Mouse (Mus musculus) hindbrain, embryonic 12.5 days (tissue): ENCODE results near the gene Psma1. TPM values are rescaled to one million over a fixed set of nuclear protein-coding genes. Genes with fewer than 3 reads are reported as not detected.

Source experiments
- ATAC-seq: fragments of 200-750 bp; cut with Nextera tagmentation; 2 replicates; pipeline ENCODE4 v1.8.0; 2017; ENCODE audit warnings: moderate TSS enrichment; ENCODE audit not compliant: low FRiP score
- H3K27ac ChIP-seq: fragments of 300-500 bp; sonication (generic); 2 replicates; pipeline ENCODE4 v1.5.1; 2016; ENCODE audit warnings: mild to moderate bottlenecking
- H3K27me3 ChIP-seq: fragments of 300-500 bp; sonication (generic); 2 replicates; pipeline ENCODE4 v1.6.1; 2016; ENCODE audit warnings: mild to moderate bottlenecking
- H3K36me3 ChIP-seq: fragments of 300-500 bp; sonication (generic); 2 replicates; pipeline ENCODE4 v1.6.1; 2016; ENCODE audit warnings: mild to moderate bottlenecking
- H3K4me1 ChIP-seq: fragments of 300-500 bp; sonication (generic); 2 replicates; pipeline ENCODE4 v1.6.1; 2016
- H3K4me2 ChIP-seq: fragments of 300-500 bp; sonication (generic); replicated peaks from 2 replicates; pipeline ENCODE4 v1.6.1; 2016; ENCODE audit warnings: mild to moderate bottlenecking
- H3K4me3 ChIP-seq: fragments of 300-500 bp; sonication (generic); 2 replicates; pipeline ENCODE4 v1.5.1; 2016; ENCODE audit warnings: mild to moderate bottlenecking
- H3K9ac ChIP-seq: fragments of 300-500 bp; sonication (generic); 2 replicates; pipeline ENCODE4 v1.6.1; 2016; ENCODE audit warnings: mild to moderate bottlenecking, moderate library complexity
- H3K9me3 ChIP-seq: fragments of 300-500 bp; sonication (generic); replicated peaks from 2 replicates; pipeline ENCODE4 v1.6.1; 2016; ENCODE audit warnings: mild to moderate bottlenecking
- WGBS: fragments of 180-500 bp; shearing (Covaris S2); methylation state at CpG from one replicate; pipeline ENCODE4 v1.1.7; 2016; 5-methylcytosine and 5-hydroxymethylcytosine counted together
- polyA plus RNA-seq: library from polyadenylated mRNA; unstranded; fragments of >200 nt; fragmentation: Nextera tagmentation; extraction: Ambion mirVana; gene quantifications from 2 replicates; pipeline ENCODE4 v1.2.1, GENCODE M21; 2016

Gene Psma1
- polyA plus RNA-seq, 1 experiment from 2014 or later: 360 TPM

DNA sequence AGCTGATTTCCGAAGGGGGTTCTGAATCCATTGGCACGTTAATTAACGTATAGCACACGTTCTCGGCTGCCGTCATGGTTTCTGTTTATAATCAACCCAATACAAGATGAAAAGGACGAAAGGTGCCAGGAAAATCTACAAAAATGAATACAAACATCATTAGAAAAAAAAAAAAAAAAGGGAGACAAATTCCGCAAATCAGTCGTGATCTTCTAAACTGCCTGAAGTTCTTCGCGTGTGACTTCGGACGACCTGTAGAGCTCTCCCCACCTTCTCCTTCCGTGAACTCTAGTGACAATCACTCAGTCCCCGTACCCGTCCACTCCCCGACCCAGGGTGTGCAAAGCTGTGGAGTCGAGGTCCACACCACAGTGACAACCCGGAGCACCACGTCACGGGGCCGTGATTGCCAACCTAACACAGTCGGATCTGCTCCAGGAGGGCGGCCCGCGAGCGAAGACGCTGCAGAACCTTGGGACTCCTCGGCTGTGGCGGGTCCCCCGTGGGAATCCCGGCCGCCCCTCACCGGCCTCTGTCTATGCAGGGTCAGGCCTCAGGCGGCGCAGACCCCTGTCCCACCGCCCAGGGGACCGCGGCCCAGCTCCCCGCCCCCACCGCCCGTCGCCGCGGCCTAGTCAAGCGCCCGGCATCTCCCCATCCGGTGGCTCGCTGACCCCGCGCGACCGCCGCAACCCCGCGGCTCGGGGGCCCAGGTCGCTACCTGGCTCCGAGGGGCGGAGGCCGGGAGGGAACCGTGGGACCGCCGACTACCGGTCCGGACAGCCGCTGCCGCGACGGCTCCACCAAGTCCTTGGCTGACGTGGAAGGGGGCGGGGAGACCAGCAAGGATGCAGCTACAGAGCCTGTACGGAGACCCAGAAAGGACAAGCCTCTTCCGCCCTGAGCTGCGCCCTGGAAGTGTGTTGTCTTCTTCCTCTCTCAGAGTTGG lies 21.8 kb downstream of the Psma1 start, which contains the start of gene Copb1:
Copb1 (minus strand) TSS at position 827 of the 949 bp plus-strand sequence.
- WGBS: 3% methylated on average over 75 of the region's 75 CpGs
- Histone ChIP-seq H3K4me1 (no peaks in the 10 kb centered on the region), H3K4me3 (peak within 1 kb of the TSS; percentile 98), H3K27ac (peak within 1 kb of the TSS; percentile 76), H3K36me3 (peaks cover 23% of the 10 kb centered on the region), H3K9ac (peak within 1 kb of the TSS; percentile 98), H3K4me2 (peak within 1 kb of the TSS; percentile 71), H3K9me3 (no peaks in the 10 kb centered on the region), H3K27me3 (no peaks in the 10 kb centered on the region)
- ATAC-seq: peak; percentile 98

DNA sequence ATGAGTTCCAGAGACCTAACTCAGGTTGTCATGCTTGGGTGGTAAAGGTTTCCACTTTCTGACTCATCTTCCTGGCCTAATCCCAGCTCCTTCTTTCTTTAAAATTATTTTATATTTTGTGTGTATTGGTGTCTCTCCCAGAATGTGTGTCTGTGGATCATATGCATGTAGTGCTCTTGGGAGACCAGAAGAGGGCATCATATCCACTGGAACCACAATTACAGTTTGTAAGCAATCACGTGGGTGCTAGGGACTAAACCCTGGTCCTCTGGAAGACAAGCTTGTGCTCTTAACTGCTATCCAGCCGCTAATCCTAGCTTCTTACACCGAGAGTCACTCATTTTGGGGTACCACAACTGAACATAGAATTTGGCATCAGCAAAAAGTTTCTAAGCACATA lies 24.2 kb downstream of the Psma1 start:
- 88% methylated on average over 3 of the region's 3 CpGs for WGBS
- H3K9ac ChIP-seq: no peak overlapping the region
- no peak overlapping the region for H3K27ac ChIP-seq
- H3K9me3 ChIP-seq: no peaks in the 10 kb centered on the region
- H3K4me2 ChIP-seq: no peak overlapping the region
- no peaks in the 10 kb centered on the region for H3K27me3 ChIP-seq
- no peak for ATAC-seq
- no peaks in the 10 kb centered on the region for H3K4me1 ChIP-seq
- peaks cover 40% of the 10 kb centered on the region for H3K36me3 ChIP-seq
- no peak overlapping the region for H3K4me3 ChIP-seq

DNA sequence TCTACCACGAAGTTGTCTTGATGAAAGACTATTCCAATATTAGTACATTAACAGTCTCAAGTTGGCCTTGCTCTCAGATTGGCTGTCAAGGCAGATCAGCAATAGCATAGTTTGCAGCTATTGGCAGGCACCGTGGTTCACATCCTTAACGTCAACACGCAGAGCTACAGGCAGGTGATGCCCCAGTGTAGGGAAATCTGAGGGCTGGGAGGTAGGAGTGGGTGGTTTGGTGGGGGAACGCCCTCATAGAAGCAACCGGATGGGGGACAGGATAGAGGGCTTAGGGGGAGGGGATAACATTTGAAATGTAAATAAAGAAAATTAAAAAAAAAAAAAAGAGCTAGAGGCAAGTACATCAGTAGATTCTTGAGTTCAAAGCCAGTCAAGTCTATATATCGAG lies 41.9 kb downstream of the Psma1 start:
- Histone ChIP-seq H3K4me2 (no peak overlapping the region), H3K9me3 (no peaks in the 10 kb centered on the region), H3K4me3 (no peak overlapping the region), H3K27ac (no peak overlapping the region), H3K9ac (no peak overlapping the region), H3K4me1 (no peaks in the 10 kb centered on the region), H3K27me3 (no peaks in the 10 kb centered on the region), H3K36me3 (peaks cover 67% of the 10 kb centered on the region)
- no peak for ATAC-seq
- WGBS: 92% methylated on average over 7 of the region's 7 CpGs

DNA sequence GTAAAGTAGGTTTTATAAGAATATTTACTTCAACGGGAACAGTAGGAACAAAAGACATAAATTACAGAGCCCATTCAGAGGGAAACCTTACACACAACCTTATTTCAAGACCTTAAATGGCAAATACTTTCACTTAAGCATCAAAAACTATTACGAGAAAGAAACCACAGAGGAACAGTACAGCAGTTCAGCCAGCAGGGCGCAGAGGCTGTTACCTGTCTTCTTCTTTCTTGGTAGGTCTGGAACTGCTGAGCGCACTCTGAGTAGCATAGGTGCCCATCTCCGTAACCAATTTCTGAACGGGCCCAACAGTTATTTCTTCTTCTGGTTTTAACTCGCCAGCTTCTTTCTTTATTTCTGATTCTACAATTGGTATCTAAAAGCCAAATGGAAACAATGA lies 42.9 kb downstream of the Psma1 start:
- Histone ChIP-seq H3K4me1 (no peaks in the 10 kb centered on the region), H3K4me3 (no peak overlapping the region), H3K9ac (no peak overlapping the region), H3K27ac (no peak overlapping the region), H3K4me2 (no peak overlapping the region), H3K27me3 (no peaks in the 10 kb centered on the region), H3K36me3 (peaks cover 71% of the 10 kb centered on the region), H3K9me3 (no peaks in the 10 kb centered on the region)
- WGBS: 92% methylated on average over 7 of the region's 7 CpGs
- no peak for ATAC-seq

DNA sequence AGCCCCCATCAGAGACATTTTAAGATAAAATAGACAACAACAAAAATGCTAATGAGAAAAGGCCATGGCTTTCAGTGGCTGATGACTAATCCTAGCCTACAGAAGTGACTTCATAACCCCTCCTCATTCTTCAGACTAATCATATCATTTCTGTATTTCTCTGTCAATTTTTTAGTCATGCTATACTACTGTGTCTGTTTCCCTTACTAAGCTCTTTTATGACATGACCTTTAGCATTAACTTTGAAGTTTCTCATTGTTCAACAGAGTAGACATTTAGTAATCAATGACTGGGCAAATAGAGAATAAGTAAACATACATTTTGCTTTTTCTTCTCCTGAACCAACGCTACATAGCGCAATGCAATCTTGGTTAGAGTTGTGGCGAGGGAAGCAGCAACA lies 44.1 kb downstream of the Psma1 start:
- Histone ChIP-seq H3K9ac (no peak overlapping the region), H3K4me1 (no peaks in the 10 kb centered on the region), H3K9me3 (no peaks in the 10 kb centered on the region), H3K27me3 (no peaks in the 10 kb centered on the region), H3K27ac (no peak overlapping the region), H3K4me2 (no peak overlapping the region), H3K36me3 (peaks cover 70% of the 10 kb centered on the region), H3K4me3 (no peak overlapping the region)
- WGBS: 95% methylated on average over 3 of the region's 3 CpGs
- ATAC-seq: no peak

DNA sequence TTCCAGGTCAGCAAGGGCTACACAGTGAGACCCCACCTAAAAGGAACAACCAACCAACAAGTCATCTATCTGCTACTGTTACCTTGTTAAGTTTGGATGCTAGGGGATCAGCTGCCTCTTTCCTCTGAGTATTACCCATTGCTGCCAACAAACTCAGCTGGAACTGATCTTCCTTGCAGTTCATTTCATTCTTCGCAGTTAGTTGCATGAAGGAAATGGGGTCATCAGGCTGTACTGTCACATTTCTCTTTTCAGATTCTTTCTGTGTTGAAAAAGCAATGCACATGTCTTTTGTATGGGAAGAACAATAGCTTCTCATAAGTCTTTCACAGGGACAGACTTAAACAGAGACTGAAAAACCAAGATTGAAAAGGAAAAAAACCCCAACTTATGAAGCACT lies 49.4 kb downstream of the Psma1 start:
- H3K4me2 ChIP-seq: no peak overlapping the region
- no peak for ATAC-seq
- H3K27me3 ChIP-seq: no peaks in the 10 kb centered on the region
- H3K9me3 ChIP-seq: no peaks in the 10 kb centered on the region
- H3K4me3 ChIP-seq: no peak overlapping the region
- WGBS: 92% methylated on average over 1 of the region's 1 CpGs
- no peaks in the 10 kb centered on the region for H3K4me1 ChIP-seq
- H3K9ac ChIP-seq: no peak overlapping the region
- no peak overlapping the region for H3K27ac ChIP-seq
- H3K36me3 ChIP-seq: peaks cover 60% of the 10 kb centered on the region

DNA sequence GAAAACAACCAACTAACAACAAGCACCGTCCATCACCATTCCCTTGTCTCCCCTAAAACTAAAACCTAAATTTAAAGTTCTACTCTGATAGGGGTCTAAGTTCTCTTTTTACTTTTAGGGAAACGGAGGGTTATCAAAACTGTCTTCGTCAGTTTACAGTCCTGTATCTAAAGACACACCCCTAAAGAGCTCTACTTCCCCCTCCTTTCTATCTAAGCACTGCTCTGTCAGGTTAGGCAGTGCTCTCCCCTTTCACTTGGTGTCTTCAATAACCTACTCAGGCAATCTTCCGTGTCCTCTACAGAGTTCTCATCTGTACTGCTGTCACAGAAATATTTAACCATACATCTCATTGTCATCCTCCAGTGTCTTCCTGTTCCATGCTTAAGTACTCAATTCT lies 55.5 kb downstream of the Psma1 start:
- 94% methylated on average over 4 of the region's 4 CpGs for WGBS
- no peak overlapping the region for H3K27ac ChIP-seq
- peaks cover 40% of the 10 kb centered on the region for H3K36me3 ChIP-seq
- H3K4me1 ChIP-seq: no peaks in the 10 kb centered on the region
- no peak overlapping the region for H3K4me3 ChIP-seq
- H3K9ac ChIP-seq: no peak overlapping the region
- no peak for ATAC-seq
- no peaks in the 10 kb centered on the region for H3K27me3 ChIP-seq
- no peaks in the 10 kb centered on the region for H3K9me3 ChIP-seq
- no peak overlapping the region for H3K4me2 ChIP-seq

DNA sequence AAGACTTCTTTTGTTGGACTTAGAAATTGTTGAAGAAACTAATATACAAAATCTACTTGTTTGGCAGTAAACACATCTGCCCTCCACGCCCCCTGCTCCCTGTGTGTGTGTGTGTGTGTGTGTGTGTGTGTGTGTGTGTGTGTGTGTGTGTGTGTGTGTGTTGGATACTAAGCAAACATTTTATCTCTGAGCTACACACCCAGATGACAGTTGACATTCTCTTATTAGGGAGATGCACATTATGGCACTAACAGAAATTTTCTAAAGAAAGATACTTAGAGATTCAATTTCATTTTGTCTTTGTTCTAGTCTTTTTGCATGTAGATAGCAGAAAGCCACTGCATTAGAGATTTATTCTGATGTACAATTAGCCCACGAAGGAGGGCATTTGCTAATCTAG lies 59.0 kb downstream of the Psma1 start:
- Histone ChIP-seq H3K4me3 (no peak overlapping the region), H3K9ac (no peak overlapping the region), H3K4me2 (no peak overlapping the region), H3K9me3 (no peaks in the 10 kb centered on the region), H3K4me1 (no peaks in the 10 kb centered on the region), H3K27me3 (no peaks in the 10 kb centered on the region), H3K27ac (no peak overlapping the region), H3K36me3 (peaks cover 46% of the 10 kb centered on the region)
- ATAC-seq: no peak
- WGBS: 96% methylated on average over 2 of the region's 2 CpGs

Other genes with a start within 250 kb of the Psma1 start
- 19.4 and 21.7 TPM in 2 replicates for gene Rras2, start 158.3 kb downstream of the Psma1 start, polyA plus RNA-seq
- 104 and 109 TPM in 2 replicates for gene Copb1, start 21.4 kb downstream of the Psma1 start, polyA plus RNA-seq
- gene Pde3b, start 139.2 kb upstream of the Psma1 start, polyA plus RNA-seq: 10.3 and 11.8 TPM in 2 replicates